Mouse (Mus musculus): Measurements from ENCODE around the gene Coa3.
"Not testable (repeated sequence)": the region's sequence is repeated elsewhere in the genome, so short reads cannot be mapped to it uniquely, and the experiment has no call there.

The Coa3 gene

DNA sequence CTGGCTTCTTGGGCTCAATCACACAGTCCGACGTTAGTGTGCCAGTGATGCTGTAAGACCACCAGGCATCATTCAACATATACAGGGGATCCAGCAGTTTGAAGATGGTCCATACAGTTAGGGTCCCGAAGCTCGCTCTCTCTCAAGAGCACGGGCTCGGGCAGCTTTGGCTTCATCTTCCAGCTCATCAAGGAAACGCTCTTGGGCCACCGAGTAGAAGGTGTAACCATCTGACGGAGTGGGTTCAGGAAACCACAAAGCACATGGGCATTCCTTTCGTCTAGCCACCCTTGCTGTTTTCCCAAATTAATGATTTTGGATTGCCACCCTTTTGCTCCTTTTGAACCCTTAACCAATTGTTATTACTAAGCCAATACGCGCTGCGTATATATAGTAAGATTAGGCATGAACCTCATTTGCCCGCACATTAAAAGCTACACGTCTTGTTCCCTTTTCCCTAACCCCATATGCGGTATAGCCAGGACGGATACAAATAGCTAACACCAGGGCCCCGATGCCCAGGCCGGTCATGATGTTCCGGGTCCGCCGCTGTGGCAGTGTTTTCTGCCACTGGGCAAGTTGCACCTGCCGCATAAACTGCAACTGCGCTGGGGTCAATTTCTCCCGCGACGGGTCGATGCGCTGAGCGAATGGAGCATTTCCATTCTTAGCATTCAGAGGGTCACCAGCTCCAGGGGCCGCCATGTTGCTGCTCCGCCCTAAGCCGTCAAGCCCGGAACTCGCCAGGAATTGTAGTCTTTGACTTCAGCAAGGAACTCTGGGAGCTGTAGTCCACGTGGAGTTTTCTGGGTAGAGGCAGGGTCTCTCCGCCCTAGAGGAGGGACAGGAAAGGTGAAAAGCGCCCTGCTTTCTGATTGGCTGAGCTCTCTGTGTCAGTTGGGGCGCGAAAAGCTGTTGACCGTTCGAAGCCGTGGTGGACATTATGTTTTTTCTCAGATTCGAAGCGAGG lies at the start of gene Coa3, which contains the start of gene Cntd1:
Gene Coa3 (minus strand): TSS at position 892 of the 970 bp plus-strand sequence.
Gene Cntd1 (plus strand): TSS at position 790 of the 970 bp plus-strand sequence.
- peak; percentile 88 for DNase-seq

DNA sequence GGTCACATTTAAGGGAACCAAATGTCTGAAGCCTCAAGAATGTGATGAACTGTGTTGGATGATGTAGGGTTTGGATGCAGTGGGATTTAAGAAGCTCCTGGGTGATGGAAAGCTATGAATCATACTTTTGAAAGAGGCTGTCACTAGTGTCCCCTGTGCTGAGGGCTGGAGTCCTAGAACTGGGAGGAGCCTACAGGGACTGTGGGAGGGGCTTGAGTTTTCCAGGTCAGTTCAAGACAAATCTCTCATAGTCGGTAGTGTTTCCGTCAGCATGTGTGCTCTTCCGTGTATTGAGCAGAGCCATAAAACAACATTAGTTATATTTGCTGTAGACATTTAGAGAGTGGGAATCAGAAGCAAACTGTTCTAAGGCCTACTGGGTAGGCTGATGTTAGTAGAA lies 48.4 kb upstream of the Coa3 start:
- DNase-seq, result no peak

DNA sequence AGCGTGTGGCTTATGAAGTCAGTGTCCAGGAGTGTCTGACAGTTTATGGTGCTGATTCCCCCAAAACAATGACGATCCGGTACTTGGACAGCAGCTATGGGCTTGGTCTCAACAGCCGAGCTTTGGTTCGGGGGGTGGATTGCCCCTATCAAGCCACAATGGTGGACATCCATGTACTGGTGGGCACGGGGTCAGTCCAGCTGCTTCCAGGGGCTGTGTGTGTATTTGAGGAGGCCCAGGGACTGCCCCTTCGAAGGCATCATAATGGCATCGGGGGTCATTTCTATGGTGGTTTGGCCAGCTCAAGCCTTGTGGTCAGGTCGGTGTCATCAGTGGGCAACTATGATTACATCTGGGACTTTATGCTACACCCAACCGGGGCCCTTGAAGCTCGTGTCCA lies 47.2 kb upstream of the Coa3 start:
- no peak for DNase-seq

DNA sequence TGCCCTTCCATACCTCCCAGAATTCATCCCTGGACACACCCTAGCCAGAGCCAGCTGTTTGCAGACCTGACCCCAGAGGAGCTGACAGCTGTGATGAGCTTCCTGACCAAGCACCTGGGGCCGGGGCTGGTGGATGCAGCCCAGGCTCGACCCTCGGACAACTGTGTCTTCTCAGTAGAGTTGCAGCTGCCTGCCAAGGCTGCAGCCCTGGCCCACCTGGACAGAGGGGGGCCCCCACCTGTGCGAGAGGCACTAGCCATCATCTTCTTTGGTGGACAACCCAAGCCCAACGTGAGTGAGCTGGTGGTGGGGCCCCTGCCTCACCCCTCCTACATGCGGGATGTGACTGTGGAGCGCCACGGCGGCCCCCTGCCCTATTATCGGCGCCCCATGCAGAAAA lies 46.3 kb upstream of the Coa3 start:
- not testable (repeated sequence) for DNase-seq

DNA sequence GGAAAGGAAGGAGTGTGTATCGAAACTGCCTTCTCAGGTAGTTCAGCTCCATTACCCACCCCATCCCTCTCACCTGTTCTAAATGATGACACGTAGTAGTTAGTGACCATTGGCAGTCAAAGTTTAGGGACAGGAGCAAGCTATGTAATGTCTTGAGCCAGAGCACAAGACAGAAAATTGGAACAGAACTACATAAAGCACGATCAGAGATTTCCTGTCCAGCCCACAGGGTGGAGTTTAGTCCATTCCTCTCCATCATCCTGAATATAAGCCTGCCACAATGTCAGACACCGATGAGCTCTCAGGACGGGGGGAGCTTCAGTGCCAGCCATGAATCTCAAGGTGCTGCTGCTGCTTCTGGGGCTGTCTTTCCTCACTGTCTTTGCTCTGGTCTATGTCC lies 45.8 kb upstream of the Coa3 start, which contains the start of gene Aoc2:
Gene Aoc2 (plus strand): TSS at position 301 of the 400 bp plus-strand sequence.
- DNase-seq, result no peak

DNA sequence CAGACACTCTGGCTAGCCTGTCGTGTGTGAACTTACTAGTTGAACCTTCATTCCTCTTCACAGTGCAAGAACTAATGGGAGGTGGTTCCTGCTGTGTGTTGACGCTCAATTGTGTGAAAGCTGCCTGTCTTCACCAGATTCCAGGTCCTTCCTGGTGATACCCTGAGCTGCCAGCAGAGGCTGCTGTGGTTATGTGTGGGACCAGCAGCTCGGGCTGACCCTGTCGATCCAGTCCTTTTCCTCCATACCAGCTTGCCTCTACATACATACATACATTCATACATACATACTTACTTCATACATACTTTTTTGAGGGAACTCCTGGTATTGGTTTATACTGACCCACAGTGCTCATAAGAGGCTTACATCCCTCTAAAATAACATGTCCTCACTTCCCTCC lies 44.7 kb upstream of the Coa3 start:
- peak; percentile 74 for DNase-seq

DNA sequence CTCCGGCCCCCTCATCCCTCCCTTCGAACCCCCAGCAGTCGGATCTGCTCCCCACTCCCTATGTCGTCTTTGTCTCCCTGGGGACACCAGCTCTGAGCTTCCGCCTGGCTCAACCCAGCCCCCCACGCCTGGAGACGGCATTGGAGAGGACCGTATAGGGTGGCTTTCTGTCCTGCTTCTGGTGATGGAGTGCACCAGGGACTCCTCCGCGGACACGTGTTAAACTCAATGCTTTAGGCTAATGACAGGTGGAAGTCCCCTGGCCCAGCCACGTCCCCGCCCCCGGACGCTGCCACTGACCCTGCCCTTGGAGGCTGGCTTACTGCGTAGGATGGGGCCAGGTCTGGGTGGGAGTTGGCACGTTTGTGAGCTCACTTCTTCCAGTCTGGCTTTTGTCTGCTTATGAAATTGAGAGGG lies 37.6 kb upstream of the Coa3 start:
- DNase-seq, result peak; percentile 85

DNA sequence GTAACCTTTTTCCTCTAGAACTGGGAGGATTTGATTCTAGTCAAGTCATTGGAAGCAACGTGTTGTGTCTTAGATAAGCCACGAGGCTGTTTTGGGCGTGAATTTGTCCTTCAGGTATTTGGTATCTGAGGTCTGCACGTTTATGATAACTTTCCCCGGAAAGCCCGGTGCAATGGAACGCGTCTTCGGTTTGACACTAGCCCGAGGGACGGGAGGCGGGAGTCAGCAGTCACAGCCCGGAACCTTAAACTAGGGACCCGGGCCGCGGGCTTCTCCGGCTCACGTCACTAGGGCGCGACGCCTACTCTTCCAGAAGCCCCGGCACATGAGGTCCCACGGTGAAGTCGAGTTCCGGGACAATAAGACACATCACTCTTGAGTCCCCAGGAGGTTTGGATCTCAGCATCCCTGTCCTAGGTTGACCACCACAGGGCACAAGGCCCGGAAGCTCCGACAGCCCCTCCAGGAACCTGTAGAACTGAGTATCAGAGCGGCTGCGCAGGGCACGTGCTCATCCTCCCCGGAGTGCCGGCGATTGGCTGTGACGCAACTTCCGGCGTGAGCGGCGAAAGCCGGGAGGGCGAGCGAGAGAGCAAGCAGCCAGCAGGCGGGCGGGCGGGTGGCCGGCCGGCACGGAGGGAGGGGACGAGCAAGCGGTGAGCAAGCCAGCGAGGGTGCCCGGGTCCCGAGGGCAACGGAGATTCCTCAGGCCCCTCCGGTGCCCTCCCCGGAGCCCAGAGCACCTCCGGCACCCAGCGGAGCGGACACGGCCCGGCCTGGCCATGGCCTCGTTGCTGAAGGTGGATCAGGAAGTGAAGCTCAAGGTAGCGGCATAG lies 37.0 kb upstream of the Coa3 start, which contains the start of gene Psme3:
Gene Psme3 (plus strand): TSS at position 549 of the 836 bp plus-strand sequence.
- DNase-seq, result peak; percentile 94

DNA sequence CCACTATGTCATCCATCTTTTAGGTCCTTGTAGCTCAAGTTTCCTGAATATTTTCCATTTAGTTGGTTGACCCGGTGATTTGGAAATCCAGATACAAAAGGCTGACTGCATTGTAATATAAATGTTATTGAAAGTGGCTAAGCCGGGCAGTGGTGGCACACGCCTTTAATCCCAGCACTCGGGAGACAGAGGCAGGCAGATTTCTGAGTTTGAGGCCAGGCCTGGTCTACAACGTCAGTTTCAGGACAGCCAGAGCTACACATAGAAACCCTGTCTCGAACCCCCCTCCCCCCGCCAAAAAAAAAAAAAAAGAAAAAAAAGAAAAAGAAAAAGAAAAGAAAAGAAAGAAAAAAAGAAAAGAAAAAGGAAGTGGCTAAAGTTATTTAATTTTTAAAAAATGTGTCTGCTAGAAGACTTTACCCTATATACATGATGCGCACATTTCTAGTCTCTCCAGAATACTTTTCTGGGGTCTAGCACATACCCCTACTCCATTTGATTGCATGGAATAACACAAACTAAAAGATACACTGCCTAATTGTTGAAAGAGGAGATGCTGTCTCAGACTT lies 36.3 kb upstream of the Coa3 start:
- DNase-seq, result no peak

DNA sequence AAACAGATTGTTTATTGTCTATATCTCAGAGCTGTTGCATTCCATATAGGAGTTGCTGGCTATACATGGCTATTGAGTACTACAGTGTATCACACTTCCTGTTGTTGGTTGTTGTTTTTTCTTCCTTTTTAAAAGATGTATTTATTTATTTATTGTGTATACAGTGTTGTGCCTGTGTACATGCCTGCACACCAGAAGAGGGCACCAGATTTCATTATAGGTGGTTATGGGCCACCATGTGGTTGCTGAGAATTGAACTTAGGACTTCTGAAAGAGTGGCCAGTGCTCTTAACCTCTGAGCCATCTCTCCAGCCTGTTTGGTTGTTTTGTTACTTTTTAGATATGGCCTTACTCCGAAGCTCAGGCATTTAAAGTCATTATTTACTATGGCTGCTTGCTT lies 35.7 kb upstream of the Coa3 start:
- DNase-seq, result no peak

DNA sequence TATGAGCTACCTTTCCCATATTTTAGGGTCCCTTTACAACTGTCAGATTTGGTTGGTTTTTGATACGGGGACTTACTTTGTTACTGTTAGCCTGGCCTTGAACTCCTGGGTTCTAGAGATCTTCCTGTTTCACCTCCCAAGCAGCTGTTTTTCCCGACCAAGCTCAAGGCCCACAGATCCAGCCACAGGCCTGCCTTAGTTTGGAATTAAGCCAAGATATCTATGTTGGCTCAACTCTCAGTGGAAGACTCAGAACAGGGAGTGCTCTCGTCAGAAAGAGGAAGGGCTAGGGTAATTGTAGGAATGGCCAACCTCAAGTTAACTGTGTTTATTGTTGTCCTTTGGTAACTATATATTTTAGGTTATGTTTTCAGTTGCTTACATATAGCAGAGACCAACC lies 33.2 kb upstream of the Coa3 start:
- DNase-seq, result no peak

DNA sequence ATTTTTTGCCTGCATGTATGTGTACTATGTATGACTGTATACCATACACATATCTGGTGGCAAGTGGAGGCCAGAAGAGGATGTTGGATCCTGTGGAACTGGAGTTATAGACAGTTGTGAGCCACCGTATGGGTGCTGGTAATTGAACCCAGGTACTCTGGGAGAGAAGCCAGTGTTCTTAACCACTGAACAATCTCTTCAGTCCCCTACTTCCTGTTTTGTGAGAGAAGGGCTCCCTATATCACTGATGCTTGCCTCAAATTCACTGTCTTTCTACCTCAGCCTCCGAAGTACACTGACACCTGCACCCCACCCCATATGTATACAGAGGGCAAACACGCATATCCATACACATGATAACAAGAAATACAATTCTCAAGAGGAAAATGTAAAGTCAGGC lies 32.2 kb upstream of the Coa3 start:
- no peak for DNase-seq

DNA sequence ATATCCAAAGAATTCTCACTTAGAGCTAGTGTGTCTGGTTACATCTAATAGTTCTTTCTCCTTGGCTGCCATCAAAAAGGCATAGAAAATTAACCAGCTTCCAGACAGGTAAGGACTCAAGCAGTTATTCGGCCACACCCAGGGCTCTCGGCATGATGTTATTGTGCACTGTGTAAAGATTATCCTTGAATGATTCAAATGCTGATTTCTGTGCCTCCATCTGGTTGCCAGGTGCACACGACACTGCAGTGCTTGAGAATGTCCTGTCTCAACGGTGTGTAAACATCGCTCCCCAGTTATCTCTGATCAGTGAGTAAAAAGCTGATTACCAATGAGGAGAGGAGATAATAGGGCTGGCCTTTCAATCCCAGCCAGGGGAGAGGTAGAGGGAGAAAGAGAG lies 28.8 kb upstream of the Coa3 start:
- no peak for DNase-seq

DNA sequence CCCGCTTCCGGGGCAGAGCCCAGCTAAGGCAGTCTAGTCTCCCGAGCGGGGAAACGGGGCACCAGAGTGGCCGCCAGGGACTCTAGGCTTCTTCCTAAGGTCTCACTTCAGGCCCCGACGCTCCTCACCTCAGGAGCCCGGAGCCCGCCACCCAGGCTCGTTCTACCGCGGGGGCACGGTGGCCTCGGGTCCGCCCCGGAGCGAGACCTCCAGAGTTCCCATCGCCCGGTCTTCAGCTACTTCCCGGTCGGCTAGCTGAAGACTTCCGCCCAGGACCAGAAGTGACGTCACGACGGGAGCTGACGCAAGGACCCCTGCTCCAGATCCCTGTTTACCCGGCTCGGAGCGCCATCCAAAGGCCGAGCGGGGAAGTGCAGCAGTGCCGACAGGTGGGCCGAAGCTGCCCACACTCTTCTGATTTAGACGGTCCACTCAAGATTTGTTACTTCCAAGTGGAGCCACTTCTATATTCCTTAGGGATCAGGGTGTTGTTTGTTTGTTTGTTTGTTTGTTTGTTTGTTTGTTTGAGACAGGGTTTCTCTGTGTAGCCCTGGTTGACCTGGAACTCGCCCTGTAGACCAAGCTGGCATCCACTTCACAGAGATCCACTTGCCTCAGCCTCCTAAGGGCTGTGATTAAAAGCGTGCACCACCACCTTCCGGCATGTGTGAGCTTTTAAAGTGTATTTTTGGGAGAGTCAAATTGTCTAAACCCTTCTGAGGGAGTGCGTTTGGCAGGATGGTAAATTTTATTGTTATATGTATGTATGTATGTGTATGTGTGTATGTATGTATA lies 23.3 kb upstream of the Coa3 start, which contains the start of gene Becn1:
Gene Becn1 (minus strand): TSS at position 283 of the 795 bp plus-strand sequence.
- peak; percentile 97 for DNase-seq

DNA sequence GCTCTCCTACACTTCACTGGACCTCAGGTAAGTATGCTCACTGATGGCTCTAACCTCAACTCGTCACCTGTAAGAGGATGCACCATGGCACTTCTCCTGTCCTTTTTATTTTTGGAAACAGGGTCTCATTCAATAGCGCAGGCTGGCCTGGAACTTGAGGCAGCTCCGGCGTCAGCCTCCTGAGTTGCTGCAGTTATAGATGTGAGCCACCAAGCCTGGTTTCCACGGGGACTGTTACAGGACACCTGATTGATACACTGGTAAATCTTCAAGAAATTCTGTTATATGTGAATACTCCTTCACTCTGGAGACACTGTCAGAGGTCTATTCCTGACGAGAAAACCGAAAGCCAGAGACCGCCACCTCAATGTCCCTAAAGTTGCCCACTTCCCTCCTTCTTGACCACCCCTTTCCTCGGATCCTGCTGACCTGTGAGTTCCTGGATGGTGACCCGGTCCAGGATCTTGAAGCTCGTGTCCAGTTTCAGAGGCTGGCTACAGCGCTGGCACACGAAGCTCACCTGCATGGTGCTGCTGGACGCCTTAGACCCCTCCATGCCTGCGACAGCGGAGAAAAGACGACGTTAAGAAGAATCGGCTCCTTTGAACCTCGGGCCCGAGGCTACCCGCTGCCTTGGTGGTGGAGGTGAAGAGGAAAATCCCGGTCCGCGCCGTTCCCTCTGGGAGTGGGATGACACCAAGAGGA lies 22.5 kb upstream of the Coa3 start:
- no peak for DNase-seq

DNA sequence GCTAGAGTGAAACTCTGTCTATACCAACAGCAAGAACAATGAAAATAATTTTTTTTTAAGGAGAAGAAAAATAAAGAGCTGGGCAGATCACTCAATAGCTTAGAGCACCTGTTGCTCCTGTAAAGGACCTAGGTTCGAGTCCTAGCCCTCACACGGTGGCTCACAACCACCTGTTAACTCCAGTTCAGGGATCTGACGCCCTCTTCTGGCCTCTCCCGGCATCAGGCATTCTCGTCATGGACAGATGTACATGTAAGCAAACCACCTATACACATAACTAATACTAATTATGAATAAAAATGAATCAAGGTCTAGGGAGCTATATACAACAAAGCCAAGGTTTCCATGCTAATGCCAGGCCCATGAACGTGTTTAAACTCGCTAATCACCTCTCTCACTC lies 22.0 kb upstream of the Coa3 start:
- peak; percentile 75 for DNase-seq

DNA sequence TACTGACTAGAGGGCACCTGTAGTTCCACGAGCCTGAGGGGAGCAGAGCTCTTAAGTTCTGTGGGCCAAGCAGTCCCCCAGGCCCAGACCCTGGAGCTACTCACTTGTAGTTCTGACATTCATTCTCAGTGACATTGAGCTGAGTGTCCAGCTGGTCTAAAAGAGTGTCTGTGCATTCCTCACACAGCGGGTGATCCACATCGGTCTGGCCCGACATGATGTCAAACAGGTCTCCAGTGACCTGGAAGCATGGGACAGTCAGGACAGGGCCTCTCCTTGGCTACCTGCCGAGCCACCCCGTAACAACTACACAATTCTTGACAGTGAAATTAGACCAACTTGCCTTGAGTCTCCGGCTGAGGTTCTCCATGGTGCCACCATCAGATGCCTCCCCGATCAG lies 16.3 kb upstream of the Coa3 start:
- DNase-seq, result no peak

DNA sequence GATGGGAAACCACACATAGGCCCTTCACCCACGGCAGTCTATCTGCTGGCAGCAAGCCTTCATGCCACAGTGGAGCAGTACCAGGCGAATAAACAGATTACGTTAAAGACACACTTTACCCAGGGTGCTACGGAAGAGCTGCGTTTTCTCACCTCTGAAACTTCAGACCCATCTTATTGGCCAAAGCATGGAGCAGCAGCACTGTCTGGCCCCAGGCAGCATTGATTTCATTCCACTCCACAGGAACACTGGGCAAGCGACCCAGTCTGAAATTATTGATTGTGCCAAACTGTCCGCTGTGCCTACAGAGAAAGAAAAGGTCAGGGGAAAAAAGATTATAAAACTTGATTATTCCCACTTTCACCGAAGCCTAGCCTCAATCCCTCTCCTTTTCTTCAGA lies 12.3 kb upstream of the Coa3 start:
- DNase-seq, result no peak

DNA sequence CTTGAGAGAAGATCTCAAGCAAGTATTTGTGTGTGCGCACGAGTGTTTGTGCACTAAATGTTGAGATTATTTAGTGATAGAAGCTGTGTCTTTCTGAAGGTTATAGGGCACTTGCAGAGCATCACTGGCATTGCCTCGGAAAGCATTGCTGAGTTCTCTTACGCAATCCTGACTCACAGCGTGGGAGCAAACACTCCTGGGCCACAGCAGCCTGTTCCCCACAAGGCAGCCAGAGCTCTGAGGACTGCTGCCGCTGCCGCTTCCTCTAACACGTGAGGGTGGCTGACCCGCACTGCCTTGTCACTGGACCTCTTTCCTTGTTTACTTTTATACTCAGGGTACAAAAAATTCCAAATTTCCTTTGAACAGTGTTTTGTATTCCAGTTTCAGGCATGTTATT lies 8.4 kb upstream of the Coa3 start:
- peak; percentile 45 for DNase-seq

DNA sequence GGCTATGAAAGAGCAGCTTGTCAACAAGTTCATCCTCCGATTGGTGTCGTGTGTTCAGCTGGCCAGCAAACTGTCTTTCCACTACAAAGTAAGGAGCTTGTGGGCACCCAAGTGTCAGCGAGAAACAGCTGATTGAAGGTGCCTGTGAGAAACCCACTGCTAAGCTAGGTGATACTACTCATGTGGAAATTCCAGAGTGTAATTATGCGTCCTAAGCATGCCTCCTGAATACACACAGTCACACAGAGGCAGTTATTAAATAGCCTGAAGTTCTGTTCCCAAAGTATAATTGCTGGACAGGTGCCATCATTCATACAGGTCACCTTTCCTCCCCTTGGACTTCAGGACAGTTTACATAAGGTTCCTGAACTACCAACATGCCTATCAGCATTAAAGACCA lies 4.9 kb upstream of the Coa3 start:
- no peak for DNase-seq

DNA sequence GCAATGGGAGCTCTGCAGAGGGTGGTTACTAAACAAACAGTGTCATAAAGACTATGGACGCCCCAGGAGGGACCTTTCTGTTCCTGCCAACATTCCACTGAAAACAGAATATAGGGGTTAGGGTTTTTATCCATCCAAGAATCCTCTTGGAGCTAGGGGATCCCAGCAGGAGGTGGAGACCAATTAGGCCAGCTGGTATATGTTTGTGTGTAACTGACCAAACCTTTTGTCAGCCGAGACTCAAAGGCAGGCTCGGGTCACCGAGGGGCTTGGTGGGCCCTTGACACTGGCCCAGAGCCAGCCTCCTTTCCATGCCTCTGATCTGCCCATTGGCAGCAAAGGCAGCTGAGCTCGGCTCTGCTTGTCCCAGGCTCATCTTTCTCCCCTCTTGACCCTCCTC lies 4.0 kb upstream of the Coa3 start:
- DNase-seq, result no peak

DNA sequence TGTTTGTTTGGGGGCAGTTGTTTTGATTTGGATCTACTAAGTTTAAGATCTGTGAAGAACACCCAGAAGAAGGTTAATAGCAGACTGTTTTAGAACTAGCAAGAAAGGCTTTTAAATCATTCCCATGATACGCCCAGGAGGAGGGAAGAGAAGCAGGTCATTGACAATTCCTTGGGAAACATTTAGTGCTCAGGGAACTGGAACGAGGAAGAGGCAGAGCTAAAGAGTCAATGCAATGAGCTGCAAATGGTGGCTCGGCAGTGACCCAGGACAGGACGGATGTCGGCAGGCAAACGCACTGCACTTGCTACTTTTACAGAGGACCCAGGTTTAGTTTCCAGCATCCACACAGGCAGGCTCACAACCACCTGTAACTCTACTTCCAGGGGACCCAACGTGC lies 1.9 kb upstream of the Coa3 start:
- no peak for DNase-seq

Data from liver (tissue).